Mouse (Mus musculus) midbrain, postnatal 0 days (tissue): Measurements from ENCODE around the gene Lrrc42. TPM values are rescaled to one million over a fixed set of nuclear protein-coding genes. Genes with fewer than 3 reads are reported as not detected.

ENCODE experiments used
- ATAC-seq: fragments of 200-750 bp; cut with Nextera tagmentation; 2 replicates; pipeline ENCODE4 v1.8.0; 2017; ENCODE audit warnings: moderate number of reproducible peaks, mild to moderate bottlenecking, moderate TSS enrichment, moderate library complexity; ENCODE audit not compliant: low FRiP score
- DNase-seq: peaks from one replicate; pipeline ENCODE4 v3.0.0-alpha.2; 2015; ENCODE audit warnings: low spot score
- H3K27ac ChIP-seq: fragments of 300-500 bp; sonication (generic); 2 replicates; pipeline ENCODE4 v1.5.1; 2014; ENCODE audit warnings: low read depth, mild to moderate bottlenecking, low read length, mixed read lengths
- H3K27me3 ChIP-seq: fragments of 300-500 bp; sonication (generic); 2 replicates; pipeline ENCODE4 v1.6.1; 2014; ENCODE audit warnings: low read length, control low read depth, mixed read lengths; ENCODE audit not compliant: insufficient read depth
- H3K36me3 ChIP-seq: fragments of 300-500 bp; sonication (generic); 2 replicates; pipeline ENCODE4 v1.6.1; 2014; ENCODE audit warnings: low read length, control low read depth, mixed read lengths; ENCODE audit not compliant: insufficient read depth
- H3K4me1 ChIP-seq: fragments of 300-500 bp; sonication (generic); 2 replicates; pipeline ENCODE4 v1.6.1; 2014; ENCODE audit warnings: mild to moderate bottlenecking, control low read depth, antibody characterized with exemption, low read length, mixed read lengths; ENCODE audit not compliant: insufficient read depth
- H3K4me2 ChIP-seq: fragments of 300-500 bp; sonication (generic); 2 replicates; pipeline ENCODE4 v1.6.1; 2014; ENCODE audit warnings: low read depth, mild to moderate bottlenecking, low read length, mixed read lengths; ENCODE audit not compliant: poor library complexity, severe bottlenecking
- H3K4me3 ChIP-seq: fragments of 300-500 bp; sonication (generic); 2 replicates; pipeline ENCODE4 v1.5.1; 2014; ENCODE audit warnings: low read depth, mild to moderate bottlenecking, low read length, moderate library complexity
- H3K9ac ChIP-seq: fragments of 300-500 bp; sonication (generic); replicated peaks from 2 replicates; pipeline ENCODE4 v1.6.1; 2014; ENCODE audit warnings: mild to moderate bottlenecking, low read length, moderate library complexity, mixed read lengths; ENCODE audit not compliant: poor library complexity, severe bottlenecking
- H3K9me3 ChIP-seq: fragments of 300-500 bp; sonication (generic); 2 replicates; pipeline ENCODE4 v1.6.1; 2016; ENCODE audit warnings: low read length, control low read depth
- CTCF ChIP-seq: IDR thresholded peaks from 2 replicates; pipeline ENCODE4 v1.5.1; 2016; ENCODE audit warnings: antibody characterized with exemption, mild to moderate bottlenecking
- WGBS: fragments of 180-500 bp; shearing (Covaris S2); extraction: QIAGEN DNeasy Blood & Tissue Kit; methylation state at CpG from one replicate; pipeline ENCODE4 v1.1.7; 2014; 5-methylcytosine and 5-hydroxymethylcytosine counted together
- polyA plus RNA-seq: library from polyadenylated mRNA; unstranded; fragments of >200 nt; fragmentation: Nextera tagmentation; extraction: Ambion mirVana; gene quantifications from 2 replicates; pipeline ENCODE4 v1.2.1, GENCODE M21; 2015
- total RNA-seq: library from RNA; depleted of rRNA; stranded (reverse); fragments of >200 nt; gene quantifications from 2 replicates; pipeline ENCODE4 v1.2.3, GENCODE M21; 2014

Lrrc42 gene
- total and polyA plus RNA-seq, 2 experiments from 2014 or later, result 16.3 to 36.3 TPM

- Histone ChIP-seq H3K36me3 (0 out of 2 replicates have a peak, but pooled peaks cover under 1% of the 10 kb centered on the region), H3K4me3 (no peak overlapping the region), H3K4me2 (no peak overlapping the region), H3K9me3 (no peaks in the 10 kb centered on the region), H3K27me3 (no peaks in the 10 kb centered on the region), H3K9ac (no peak overlapping the region), H3K4me1 (no peaks in the 10 kb centered on the region), H3K27ac (no peak overlapping the region)
- no peak for DNase-seq
- WGBS, result 89% methylated on average over 2 of the region's 2 CpGs
- TF ChIP-seq CTCF, result no peak
- ATAC-seq, result no peak
Measured at GRCm38 (mm10) chr4:107226313-107226712, 27.0 kb downstream of the Lrrc42 start.

DNA sequence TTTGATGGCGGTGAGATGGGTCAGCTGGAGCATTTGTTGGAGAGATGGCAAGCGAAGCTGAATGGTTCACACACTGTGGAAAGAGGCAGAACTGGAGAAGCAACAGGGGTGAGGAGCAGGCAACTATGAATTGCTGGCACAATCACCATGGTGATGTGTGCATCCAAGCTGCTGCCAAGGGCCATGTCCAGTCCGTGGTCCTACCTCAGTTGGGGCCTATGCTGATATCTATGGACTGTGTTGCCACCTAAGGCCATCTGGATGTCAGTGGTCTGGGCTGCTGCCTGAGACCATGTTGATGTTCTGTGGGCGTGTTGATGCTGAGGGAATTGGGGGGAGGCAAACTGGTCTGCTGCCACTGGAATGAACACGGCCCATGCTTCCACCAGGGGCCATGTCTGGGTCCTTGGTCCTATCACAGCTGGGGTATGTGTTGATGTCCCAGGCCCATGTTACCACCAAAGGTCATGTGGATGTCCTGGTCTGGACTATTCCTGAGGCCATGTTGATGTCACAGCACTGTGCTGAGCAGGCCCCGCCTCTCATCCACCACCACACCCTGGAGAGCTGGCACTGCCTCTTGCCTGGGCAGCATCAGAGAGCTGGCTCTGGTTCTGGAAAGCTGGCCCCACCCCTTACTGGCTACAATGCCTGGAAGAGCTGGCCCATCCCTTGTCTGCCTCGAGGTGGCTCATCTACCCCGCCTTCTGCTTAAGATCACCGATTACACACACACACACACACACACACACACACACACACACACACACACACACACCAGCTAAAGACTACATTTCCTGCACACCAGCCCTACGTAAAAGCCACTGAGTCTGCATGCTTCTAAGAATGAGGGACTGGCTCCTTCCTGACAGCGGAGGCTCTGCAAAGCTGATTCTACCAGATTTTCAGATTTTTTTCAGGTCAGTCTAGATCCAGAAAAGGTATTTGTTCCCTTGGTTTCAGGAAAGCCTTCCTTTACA, 29.8 kb downstream of the Lrrc42 start:
- H3K36me3 ChIP-seq, result no peaks in the 10 kb centered on the region
- DNase-seq (peak; percentile 58), ATAC-seq (no peak; the same call in 1 of the 2 replicates)
- no peaks in the 10 kb centered on the region for H3K9me3 ChIP-seq
- H3K27me3 ChIP-seq, result no peaks in the 10 kb centered on the region
- no peak overlapping the region for H3K9ac ChIP-seq
- H3K4me1 ChIP-seq, result no peaks in the 10 kb centered on the region
- H3K27ac ChIP-seq, result no peak overlapping the region
- TF ChIP-seq CTCF, result no peak
- 84% methylated on average over 11 of the region's 11 CpGs for WGBS
- no peak overlapping the region for H3K4me3 ChIP-seq
- H3K4me2 ChIP-seq, result no peak overlapping the region

DNA sequence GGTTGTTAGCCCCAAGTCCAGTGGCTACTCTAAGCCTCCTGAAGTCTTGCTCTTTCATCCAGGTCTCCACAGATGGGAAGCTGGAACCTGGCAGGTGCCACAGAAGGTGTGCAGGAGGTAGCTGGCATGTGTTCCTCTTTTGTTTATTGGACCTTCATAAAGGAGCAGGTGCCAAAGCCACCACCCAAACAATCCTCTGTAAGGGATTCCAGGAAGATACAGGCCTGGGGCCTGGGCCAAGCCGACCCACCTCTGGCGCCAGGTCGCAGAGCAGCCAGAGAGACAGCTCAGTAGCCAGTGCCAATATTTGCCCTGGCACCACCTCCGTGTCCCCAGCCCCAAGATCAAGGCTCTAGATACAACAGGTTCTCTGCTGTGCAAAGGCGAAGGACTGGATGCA, 31.8 kb downstream of the Lrrc42 start:
- no peak overlapping the region for H3K9ac ChIP-seq
- H3K36me3 ChIP-seq, result no peaks in the 10 kb centered on the region
- H3K4me1 ChIP-seq, result no peaks in the 10 kb centered on the region
- H3K27ac ChIP-seq, result no peak overlapping the region
- 90% methylated on average over 5 of the region's 5 CpGs for WGBS
- no peaks in the 10 kb centered on the region for H3K27me3 ChIP-seq
- DNase-seq (no peak), ATAC-seq (no peak)
- no peak overlapping the region for H3K4me3 ChIP-seq
- no peak overlapping the region for H3K4me2 ChIP-seq
- no peaks in the 10 kb centered on the region for H3K9me3 ChIP-seq
- TF ChIP-seq CTCF, result no peak

DNA sequence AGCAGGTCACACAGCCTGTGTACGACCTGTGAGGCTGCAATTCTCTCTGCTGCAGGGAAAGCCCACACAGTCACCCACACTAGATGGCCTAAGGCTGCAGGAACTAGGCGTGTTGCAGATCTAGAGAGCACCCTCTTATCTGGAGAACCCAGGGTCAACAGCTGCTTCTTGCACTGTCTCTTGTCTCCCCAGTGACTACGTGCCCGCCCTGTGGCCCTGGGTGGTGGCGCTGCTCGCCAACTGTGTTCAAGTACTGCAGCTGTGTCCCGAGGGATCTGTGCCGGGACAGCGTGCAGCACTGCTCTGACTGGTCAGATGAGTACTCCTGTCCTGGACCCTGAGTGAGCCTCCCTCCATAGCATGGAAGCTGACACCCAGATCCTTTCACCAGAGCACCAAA, 35.8 kb downstream of the Lrrc42 start:
- Histone ChIP-seq H3K9ac (no peak overlapping the region), H3K4me3 (no peak overlapping the region), H3K27me3 (no peaks in the 10 kb centered on the region), H3K4me2 (no peak overlapping the region), H3K4me1 (no peaks in the 10 kb centered on the region), H3K36me3 (no peaks in the 10 kb centered on the region), H3K27ac (no peak overlapping the region), H3K9me3 (no peaks in the 10 kb centered on the region)
- WGBS, result 86% methylated on average over 9 of the region's 9 CpGs
- ATAC-seq (no peak), DNase-seq (no peak)
- TF ChIP-seq CTCF, result no peak

GRCm38 (mm10) chr4:107213279-107214011, 39.9 kb downstream of the Lrrc42 start:
- TF ChIP-seq CTCF, result no peak
- no peak for ATAC-seq
- DNase-seq, result no peak
- Histone ChIP-seq H3K4me1 (no peaks in the 10 kb centered on the region), H3K36me3 (peaks cover 4% of the 10 kb centered on the region), H3K4me2 (no peak overlapping the region), H3K9me3 (no peaks in the 10 kb centered on the region), H3K9ac (no peak overlapping the region), H3K27ac (no peak overlapping the region), H3K27me3 (no peaks in the 10 kb centered on the region), H3K4me3 (no peak overlapping the region)
- WGBS, result 80% methylated on average over 12 of the region's 12 CpGs

GRCm38 (mm10) chr4:107211936-107212335, 41.4 kb downstream of the Lrrc42 start:
- Histone ChIP-seq H3K36me3 (peaks cover 15% of the 10 kb centered on the region), H3K4me1 (no peaks in the 10 kb centered on the region), H3K9ac (no peak overlapping the region), H3K27me3 (no peaks in the 10 kb centered on the region), H3K9me3 (no peaks in the 10 kb centered on the region), H3K4me3 (no peak overlapping the region), H3K27ac (no peak overlapping the region), H3K4me2 (no peak overlapping the region)
- ATAC-seq (no peak), DNase-seq (no peak)
- TF ChIP-seq CTCF, result no peak
- 82% methylated on average over 5 of the region's 5 CpGs for WGBS
